Mouse (Mus musculus): ENCODE measurements around the gene Arl8a.

The Arl8a gene

DNA sequence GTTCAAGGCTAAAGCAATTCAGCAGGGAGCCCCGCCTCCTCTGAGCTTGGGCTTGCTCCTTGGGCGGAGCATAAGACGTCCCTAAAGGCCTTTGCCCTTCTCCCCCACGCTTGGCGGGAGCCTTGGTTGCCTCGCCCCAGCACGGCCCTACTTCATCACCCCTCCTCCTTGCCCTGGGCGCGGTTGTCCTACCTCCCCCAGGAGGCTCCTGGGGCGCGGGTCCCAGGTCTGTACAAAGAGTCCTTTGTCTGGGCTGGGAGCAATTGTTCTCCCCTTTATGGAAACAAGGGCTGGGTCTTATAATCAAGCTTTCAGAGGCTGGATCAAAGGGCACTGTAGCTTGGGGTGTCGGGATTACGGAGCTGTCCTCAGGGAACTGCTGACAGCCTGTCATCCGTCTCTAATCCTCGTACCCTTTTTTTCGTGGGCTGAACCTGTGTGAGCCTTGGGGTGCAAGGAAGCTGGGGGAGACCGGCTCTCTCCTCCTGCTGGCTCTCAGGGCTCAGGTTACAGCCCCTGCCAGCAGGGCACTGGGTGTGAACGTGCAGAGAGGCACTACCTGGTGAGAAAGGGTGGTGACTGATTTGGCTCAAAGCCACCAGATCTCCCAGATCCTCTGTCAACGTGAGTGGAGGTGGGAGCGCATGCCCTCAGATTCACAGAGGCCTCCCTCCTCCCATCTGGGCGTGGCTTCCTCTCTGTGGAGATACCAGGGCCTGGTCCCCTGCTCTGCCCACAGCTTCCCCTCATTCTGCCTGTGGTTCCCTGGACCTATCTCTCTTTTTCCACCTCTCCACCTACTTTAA lies 52.6 kb downstream of the Arl8a start:
- no peak for DNase-seq (ENCODE audit: low read depth, low spot score)

DNA sequence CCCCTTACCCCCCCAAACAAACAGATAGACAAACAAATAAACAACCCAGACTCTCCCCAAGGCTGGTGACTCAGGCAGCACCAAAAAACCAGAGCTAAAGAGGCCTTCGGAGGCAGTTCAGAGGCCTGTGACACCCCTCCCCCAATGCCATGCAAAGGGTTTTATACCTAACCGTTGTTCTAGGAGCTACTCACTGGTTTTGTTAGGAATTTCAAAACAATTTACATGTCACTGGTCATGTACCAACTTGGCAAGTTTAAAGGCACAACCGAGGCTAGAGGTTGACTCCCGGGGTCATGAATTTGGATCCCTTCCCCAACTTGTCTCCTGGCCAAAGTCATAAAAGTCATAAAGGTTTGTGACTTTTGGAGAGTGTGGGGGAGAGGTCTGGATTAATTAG lies 53.8 kb downstream of the Arl8a start:
- no peak for DNase-seq (ENCODE audit: low read depth, low spot score)

DNA sequence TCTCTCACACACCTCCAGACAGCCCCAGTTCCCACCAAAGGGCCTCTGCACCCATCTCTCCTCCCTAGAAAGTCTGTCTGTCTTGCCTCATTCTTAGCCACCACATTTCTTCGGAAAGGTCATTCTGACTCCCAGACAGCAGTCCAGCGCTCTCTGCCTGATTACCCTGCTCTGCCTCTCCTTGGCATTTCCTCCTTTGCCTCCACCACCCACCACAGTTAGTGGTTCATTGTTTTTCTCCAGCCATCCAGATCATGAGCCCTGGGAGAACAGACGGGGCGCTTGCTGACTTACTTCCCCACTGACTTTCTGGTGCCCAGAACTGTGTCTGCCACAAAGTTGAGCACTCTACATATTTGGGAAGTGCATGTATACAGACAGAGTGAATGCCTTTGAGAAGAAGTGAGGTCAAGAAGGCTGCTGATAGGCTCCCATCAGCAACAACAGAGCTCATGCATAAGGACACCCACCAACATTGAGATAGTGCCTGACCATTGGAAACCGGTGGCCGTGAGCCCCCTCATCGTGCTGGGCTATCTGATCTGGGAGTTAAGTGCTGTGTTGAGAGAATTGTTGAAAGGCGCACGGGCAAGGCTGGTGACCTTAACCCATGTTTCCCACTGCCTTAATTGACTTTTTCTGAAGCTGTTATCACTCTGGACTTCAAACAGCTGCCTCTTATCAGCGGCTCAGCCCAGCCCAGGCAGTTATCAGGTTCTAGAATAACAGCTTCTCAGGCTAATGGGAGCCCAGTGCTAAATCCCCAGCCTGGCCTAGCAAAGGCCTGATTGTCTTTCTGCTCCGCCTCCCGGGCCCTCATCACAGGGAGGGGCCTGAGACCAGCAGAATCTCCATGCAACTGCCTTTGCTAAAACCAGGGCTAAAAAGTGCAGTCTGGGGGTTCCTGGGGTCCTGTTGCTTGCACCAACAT lies 57.8 kb downstream of the Arl8a start:
- DNase-seq (ENCODE audit: low read depth, low spot score): no peak

DNA sequence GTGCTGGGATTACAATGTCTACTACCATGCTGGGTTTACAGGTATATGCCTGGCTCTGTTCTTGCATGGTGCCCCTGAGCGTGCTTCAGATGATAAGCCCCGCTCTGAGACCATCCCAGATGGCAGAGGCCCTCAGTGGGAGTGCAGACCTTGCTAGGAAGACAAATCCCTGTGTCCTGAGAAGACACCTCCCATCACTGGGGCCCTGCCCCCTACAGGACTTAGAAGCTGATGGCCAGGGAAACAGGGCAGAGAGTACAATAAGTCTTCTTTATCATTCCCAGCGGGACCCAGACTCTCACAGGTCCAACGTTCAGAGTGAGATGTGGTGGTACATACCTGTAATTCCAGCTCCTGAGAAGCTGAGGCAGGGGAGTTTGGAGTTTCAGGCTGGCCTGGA lies 58.6 kb downstream of the Arl8a start:
- DNase-seq (ENCODE audit: low read depth, low spot score): no peak
